Mouse (Mus musculus) heart, adult 2 months (tissue): Measurements from ENCODE around the gene Clcn6. TPM values are rescaled to one million over a fixed set of nuclear protein-coding genes. Genes with fewer than 3 reads are reported as not detected.
A peak's percentile ranks its signal among the peaks of the same experiment; 100 is the strongest.

Source experiments
- DNase-seq, 2 experiments: peaks; one replicate each; pipeline ENCODE4 v3.0.0; 2021
- H3K27ac ChIP-seq: fragments of 200-600 bp; 2 replicates; pipeline ENCODE4 v1.8.1; 2022
- H3K27me3 ChIP-seq: fragments of 200-500 bp; 2 replicates; pipeline ENCODE4 v1.6.1; 2012; ENCODE audit warnings: mild to moderate bottlenecking, low read length, inconsistent platforms, mixed read lengths; ENCODE audit not compliant: control insufficient read depth, insufficient read depth
- H3K36me3 ChIP-seq: fragments of 200-500 bp; 2 replicates; pipeline ENCODE4 v1.6.1; 2012; ENCODE audit warnings: low read length, inconsistent platforms; ENCODE audit not compliant: control insufficient read depth, insufficient read depth
- H3K4me1 ChIP-seq: fragments of 200-500 bp; 2 replicates; pipeline ENCODE4 v1.6.1; 2011; ENCODE audit warnings: low read length; ENCODE audit not compliant: control insufficient read depth, insufficient read depth
- H3K4me3 ChIP-seq: fragments of 200-600 bp; 2 replicates; pipeline ENCODE4 v1.8.1; 2022
- H3K79me2 ChIP-seq: fragments of 200-500 bp; replicated peaks from 2 replicates; pipeline ENCODE4 v1.6.1; 2012; ENCODE audit warnings: mild to moderate bottlenecking, inconsistent platforms, low read length, moderate library complexity, mixed read lengths; ENCODE audit not compliant: control insufficient read depth, insufficient read depth
- H3K9ac ChIP-seq: fragments of 200-500 bp; 2 replicates; pipeline ENCODE4 v1.6.1; 2012; ENCODE audit warnings: low read depth, mild to moderate bottlenecking, control low read depth, inconsistent platforms, low read length, mixed read lengths
- CTCF ChIP-seq: fragments of 200-600 bp; IDR thresholded peaks from 2 replicates; pipeline ENCODE4 v1.8.1; 2022; ENCODE audit warnings: antibody characterized with exemption, mild to moderate bottlenecking, moderate library complexity
- EP300 ChIP-seq: fragments of 200-500 bp; IDR thresholded peaks from 2 replicates; pipeline ENCODE4 v1.6.1; 2011; ENCODE audit warnings: low read depth, low read length, control low read depth; ENCODE audit not compliant: insufficient read depth
- POLR2A ChIP-seq: fragments of 200-500 bp; IDR thresholded peaks from 2 replicates; pipeline ENCODE4 v1.6.1; 2011; ENCODE audit warnings: mild to moderate bottlenecking, low read depth, low read length, control low read depth; ENCODE audit not compliant: insufficient read depth
- WGBS: fragments of 180-500 bp; shearing (Covaris S2); methylation state at CpG from one replicate; pipeline ENCODE4 v1.1.7; 2018; 5-methylcytosine and 5-hydroxymethylcytosine counted together
- intact Hi-C: fragments of 180-260 bp; cut with DNase I; formaldehyde crosslinking; loops from one replicate; pipeline ENCODE4 v1.15.1; 2025
- long read RNA-seq: library from polyadenylated mRNA; stranded (forward); transcript quantifications from one replicate; pipeline ENCODE4 v2.0.0, GENCODE M21; 2021
- polyA plus RNA-seq: library from polyadenylated mRNA; depleted of rRNA; stranded (reverse); fragments of >200 nt; gene quantifications from 2 replicates; pipeline ENCODE4 v1.2.3, GENCODE M21; 2012; rRNA removed
- total RNA-seq, 2 experiments: library from RNA; stranded (reverse); gene quantifications; 2 replicates each; pipeline ENCODE4 v1.2.3; 2021

Clcn6 gene
- total RNA-seq: 1 to 10 TPM; 7.5 to 8.1 TPM
- 8.9 and 9.0 TPM in 2 replicates for polyA plus RNA-seq
- long read RNA-seq, partial matches to known transcripts: 1 of 5 reads
- long read RNA-seq, other reads (novel, unspliced or antisense): 4 of 5 reads

- Histone ChIP-seq H3K79me2 (no peaks in the 10 kb centered on the region), H3K27ac (peak within 1 kb of the TSS; percentile 91), H3K4me1 (peaks cover 18% of the 10 kb centered on the region), H3K36me3 (no peaks in the 10 kb centered on the region), H3K9ac (peak within 1 kb of the TSS; percentile 91), H3K4me3 (peak within 1 kb of the TSS; percentile 58), H3K27me3 (no peaks in the 10 kb centered on the region)
- WGBS: under 1% methylated on average over 54 of the region's 54 CpGs
- intact Hi-C loops: loop anchor here (2.0 kb wide), 1 partner anchor 44 kb away; no protein-coding TSS in a partner anchor
- peak; percentile 100 for DNase-seq
- peak; percentile 87 for TF ChIP-seq POLR2A
- TF ChIP-seq EP300: peak; percentile 20; the same call in 1 of the 2 replicates
- TF ChIP-seq CTCF: no peak
Measured at GRCm38 (mm10) chr4:148038600-148039253, at the start of gene Clcn6, which contains the start of gene Mthfr. Gene Clcn6 (minus strand): TSS chr4:148038821. Gene Mthfr (plus strand): TSS chr4:148039077.

DNA sequence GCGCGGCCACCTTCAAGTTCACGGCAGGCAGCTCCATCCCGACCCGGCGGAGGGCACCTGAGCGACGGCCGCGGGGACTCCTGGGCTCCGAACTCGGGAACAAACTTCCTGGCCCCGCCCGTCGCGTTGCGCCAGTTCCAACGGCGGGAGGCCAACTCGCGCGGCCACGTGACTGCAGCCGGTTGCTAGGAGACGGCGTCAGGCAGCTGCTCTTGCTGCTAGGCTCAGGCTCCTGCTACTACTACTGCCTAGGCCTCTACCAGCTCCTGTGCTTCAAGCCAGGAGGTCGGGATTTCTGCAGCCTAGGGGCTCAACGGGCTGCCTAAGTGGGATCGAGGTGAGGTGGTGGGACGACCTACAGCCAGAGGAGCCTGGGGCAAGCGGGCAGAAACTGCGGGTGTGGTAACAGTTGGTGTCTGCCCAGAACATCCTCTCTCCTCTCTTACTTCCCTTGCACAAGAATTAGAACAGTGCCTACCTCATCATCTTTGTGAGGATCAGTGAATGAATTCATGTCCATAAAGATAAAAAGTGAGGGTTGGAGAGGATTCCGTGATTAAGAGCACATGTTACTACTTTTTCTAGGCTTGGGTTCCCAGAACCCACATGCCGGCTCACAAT lies 49.4 kb upstream of the Clcn6 start, which contains the start of gene Agtrap:
Gene Agtrap, minus strand, starts transcription at position 125 of the 621 bp plus-strand sequence.
- H3K36me3 ChIP-seq: no peaks in the 10 kb centered on the region; the same call in 1 of the 2 replicates
- intact Hi-C loops: no loop called here
- H3K9ac ChIP-seq: peak within 1 kb of the TSS; percentile 98
- TF ChIP-seq EP300 (no peak), POLR2A (peak; percentile 60)
- H3K4me3 ChIP-seq: peak within 1 kb of the TSS; percentile 96
- H3K79me2 ChIP-seq: peaks cover 2% of the 10 kb centered on the region
- DNase-seq: peak; percentile 97 to 98
- H3K4me1 ChIP-seq: peaks cover 24% of the 10 kb centered on the region
- H3K27me3 ChIP-seq: no peaks in the 10 kb centered on the region
- 8% methylated on average over 34 of the region's 34 CpGs for WGBS
- H3K27ac ChIP-seq: peak within 1 kb of the TSS; percentile 97

DNA sequence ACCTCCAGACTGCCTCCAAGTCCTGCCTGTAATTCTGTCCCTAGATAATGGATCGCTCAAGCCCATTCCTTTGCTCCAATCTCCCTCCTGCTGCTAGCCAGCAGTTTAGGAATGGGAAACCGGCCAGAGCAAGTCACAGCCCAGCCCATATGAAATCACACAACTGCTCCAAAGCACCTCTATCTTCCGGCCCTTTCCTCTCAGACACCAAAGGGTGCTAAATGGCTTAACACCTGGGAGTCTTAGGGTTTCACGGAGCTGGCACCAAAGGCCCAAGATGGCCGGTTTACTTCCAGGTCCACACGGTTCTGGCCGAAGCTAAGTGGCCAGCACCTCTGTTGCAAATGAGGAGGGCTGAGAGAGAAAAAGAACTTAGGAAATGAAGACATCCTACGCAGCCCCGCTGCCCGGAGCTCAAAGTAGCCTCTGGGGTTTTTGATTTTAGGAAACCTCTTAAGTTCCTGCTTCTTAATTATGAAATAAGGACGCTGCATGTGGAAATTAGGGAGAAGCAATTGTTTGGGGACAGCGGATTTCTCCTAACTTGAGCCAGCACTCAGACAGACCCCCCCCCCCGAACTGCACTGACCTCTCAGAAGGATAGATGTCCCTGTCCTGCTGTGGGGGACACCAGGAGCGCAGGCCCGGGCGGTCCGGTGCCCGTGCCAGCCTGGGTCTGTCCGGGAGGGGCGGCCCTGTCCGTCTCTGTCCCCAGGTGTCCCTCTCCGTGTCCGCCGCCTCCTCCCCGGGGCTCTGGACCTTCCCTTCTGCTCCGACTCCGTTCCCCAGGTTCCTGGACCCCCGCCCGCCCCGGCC lies 48.7 kb upstream of the Clcn6 start:
- intact Hi-C loops: no loop called here
- peak overlapping the region; percentile 96 for H3K4me3 ChIP-seq
- peak; percentile 70 to 79 for DNase-seq
- peaks cover 27% of the 10 kb centered on the region for H3K4me1 ChIP-seq
- peak overlapping the region; percentile 97 for H3K27ac ChIP-seq
- H3K27me3 ChIP-seq: no peaks in the 10 kb centered on the region
- peak overlapping the region; percentile 98 for H3K9ac ChIP-seq
- H3K79me2 ChIP-seq: peaks cover 2% of the 10 kb centered on the region
- TF ChIP-seq CTCF (no peak), POLR2A (no peak), EP300 (no peak)
- no peaks in the 10 kb centered on the region; the same call in 1 of the 2 replicates for H3K36me3 ChIP-seq
- WGBS: 2% methylated on average over 30 of the region's 30 CpGs

DNA sequence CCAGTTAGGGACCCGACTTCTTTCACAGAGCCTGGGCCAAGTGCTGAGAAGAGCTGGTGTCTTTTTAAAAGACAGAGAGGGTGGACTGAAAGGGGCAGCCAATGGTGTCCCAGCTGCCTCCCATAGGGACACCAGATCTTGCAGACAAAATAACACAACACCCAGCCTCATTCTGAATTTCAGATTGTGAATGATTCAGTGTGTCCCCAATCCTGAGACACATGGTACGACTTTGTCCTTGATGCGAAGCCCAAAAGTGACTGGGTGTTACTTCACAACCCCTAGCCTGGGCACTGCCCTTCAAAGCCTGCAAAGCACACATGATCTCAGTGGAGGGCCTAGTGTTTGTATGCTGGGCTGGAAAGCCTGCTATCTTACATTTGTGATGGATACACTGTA lies 47.3 kb upstream of the Clcn6 start:
- TF ChIP-seq EP300 (no peak), CTCF (no peak), POLR2A (no peak)
- intact Hi-C loops: no loop called here
- H3K36me3 ChIP-seq: no peaks in the 10 kb centered on the region; the same call in 1 of the 2 replicates
- peak in 1 of 2 experiments; percentile 41 for DNase-seq
- no peak overlapping the region for H3K9ac ChIP-seq
- WGBS: 60% methylated on average over 3 of the region's 3 CpGs
- H3K4me3 ChIP-seq: no peak overlapping the region
- peaks cover 2% of the 10 kb centered on the region for H3K79me2 ChIP-seq
- peak overlapping the region; percentile 97 for H3K27ac ChIP-seq
- H3K27me3 ChIP-seq: no peaks in the 10 kb centered on the region
- peaks cover 27% of the 10 kb centered on the region for H3K4me1 ChIP-seq

GRCm38 (mm10) chr4:148085131-148085906 lies 46.7 kb upstream of the Clcn6 start:
- Histone ChIP-seq H3K9ac (no peak overlapping the region), H3K36me3 (no peaks in the 10 kb centered on the region; the same call in 1 of the 2 replicates), H3K27me3 (no peaks in the 10 kb centered on the region), H3K4me3 (no peak overlapping the region), H3K27ac (peak overlapping the region; percentile 97), H3K4me1 (peaks cover 27% of the 10 kb centered on the region), H3K79me2 (peaks cover 2% of the 10 kb centered on the region)
- 49% methylated on average over 10 of the region's 10 CpGs for WGBS
- TF ChIP-seq CTCF (no peak), EP300 (no peak), POLR2A (no peak)
- intact Hi-C loops: no loop called here
- peak in 1 of 2 experiments; percentile 40 for DNase-seq
